Mouse (Mus musculus) thymus, adult 2 months (tissue): ENCODE measurements around the gene Abca17. TPM values are rescaled to one million over a fixed set of nuclear protein-coding genes. Genes with fewer than 3 reads are reported as not detected.

Experiments used
- DNase-seq: peaks from one replicate; pipeline ENCODE4 v3.0.0; 2021
- H3K27ac ChIP-seq: fragments of 200-500 bp; 2 replicates; pipeline ENCODE4 v1.5.1; 2012; ENCODE audit warnings: low read length, control low read depth; ENCODE audit not compliant: control insufficient read depth, insufficient read depth
- H3K27me3 ChIP-seq: fragments of 200-500 bp; 2 replicates; pipeline ENCODE4 v1.6.1; 2012; ENCODE audit warnings: mild to moderate bottlenecking, low read length, moderate library complexity, mixed read lengths; ENCODE audit not compliant: control insufficient read depth, insufficient read depth
- H3K36me3 ChIP-seq: fragments of 200-500 bp; 2 replicates; pipeline ENCODE4 v1.6.1; 2012; ENCODE audit warnings: mild to moderate bottlenecking, low read length, moderate library complexity; ENCODE audit not compliant: control insufficient read depth, insufficient read depth
- H3K4me1 ChIP-seq: fragments of 200-500 bp; replicated peaks from 2 replicates; pipeline ENCODE4 v1.6.1; 2012; ENCODE audit warnings: low read length; ENCODE audit not compliant: control insufficient read depth, insufficient read depth
- H3K4me3 ChIP-seq: fragments of 200-500 bp; 2 replicates; pipeline ENCODE4 v1.5.1; 2012; ENCODE audit warnings: mild to moderate bottlenecking, low read length, control low read depth, moderate library complexity; ENCODE audit not compliant: control insufficient read depth, insufficient read depth
- CTCF ChIP-seq: fragments of 200-500 bp; IDR thresholded peaks from 2 replicates; pipeline ENCODE4 v1.5.1; 2012; ENCODE audit warnings: mild to moderate bottlenecking, control low read depth, low read length, moderate library complexity, borderline replicate concordance; ENCODE audit not compliant: control insufficient read depth, poor library complexity, insufficient read depth; ENCODE audit errors: extremely low read depth
- POLR2A ChIP-seq: fragments of 200-500 bp; IDR thresholded peaks from 2 replicates; pipeline ENCODE4 v1.6.1; 2012; ENCODE audit warnings: mild to moderate bottlenecking, low read length, control low read depth, moderate library complexity; ENCODE audit not compliant: control insufficient read depth, poor library complexity, insufficient read depth; ENCODE audit errors: extremely low read depth
- WGBS: fragments of 180-500 bp; shearing (Covaris S2); methylation state at CpG from one replicate; pipeline ENCODE4 v1.1.7; 2018; 5-methylcytosine and 5-hydroxymethylcytosine counted together
- polyA plus RNA-seq: library from polyadenylated mRNA; depleted of rRNA; stranded (reverse); fragments of >200 nt; gene quantifications from 2 replicates; pipeline ENCODE4 v1.2.3, GENCODE M21; 2012

Gene Abca17
- polyA plus RNA-seq, 1 experiment, result 0.13 TPM

DNA sequence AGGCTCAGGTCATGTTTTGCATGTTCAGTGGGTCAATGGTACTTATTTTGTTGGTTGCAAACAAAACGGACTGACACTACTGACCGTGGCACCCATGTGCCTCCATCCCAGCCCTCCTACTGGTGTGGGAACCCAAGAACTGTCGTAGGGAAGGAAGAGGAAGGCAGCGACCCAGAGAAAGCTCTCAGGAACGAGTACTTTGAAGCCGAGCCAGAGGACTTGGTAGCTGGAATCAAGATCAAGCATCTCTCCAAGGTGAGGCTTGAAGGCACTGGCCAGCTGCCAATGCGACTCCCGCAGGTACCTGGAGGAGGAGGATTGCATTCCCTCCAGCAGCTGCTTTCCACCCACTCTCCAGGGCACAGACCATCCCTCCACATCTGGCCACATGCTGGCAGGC is 32.9 kb upstream of the Abca17 start:
- no peak for DNase-seq
- no peak overlapping the region for H3K27ac ChIP-seq
- no peak overlapping the region for H3K4me3 ChIP-seq
- 0 out of 2 replicates have a peak, but pooled peaks cover 3% of the 10 kb centered on the region for H3K36me3 ChIP-seq
- H3K4me1 ChIP-seq, result no peaks in the 10 kb centered on the region
- WGBS, result 96% methylated on average over 8 of the region's 8 CpGs
- no peaks in the 10 kb centered on the region for H3K27me3 ChIP-seq
- TF ChIP-seq POLR2A (no peak), CTCF (no peak)

DNA sequence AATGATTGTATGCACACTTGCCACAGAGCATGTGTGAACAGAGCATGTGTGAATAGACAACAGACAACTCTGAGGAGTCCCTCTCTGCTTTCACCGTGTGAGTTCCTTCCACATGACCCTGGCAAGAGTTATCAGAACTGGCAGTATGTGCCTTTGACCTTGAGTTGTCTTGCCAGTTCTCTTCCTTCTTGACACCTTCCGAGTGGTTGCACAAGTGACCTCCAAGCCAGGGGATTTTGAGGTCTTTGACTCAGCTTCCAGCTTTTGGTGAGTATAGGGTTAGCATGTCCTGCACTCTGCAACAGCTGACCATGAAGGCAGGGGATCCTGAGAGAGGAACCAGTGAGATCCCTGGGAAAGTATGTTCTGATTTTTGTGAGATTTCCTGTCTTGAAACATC is 27.6 kb upstream of the Abca17 start:
- H3K4me1 ChIP-seq, result no peaks in the 10 kb centered on the region
- no peak overlapping the region for H3K4me3 ChIP-seq
- DNase-seq, result no peak
- peaks cover 3% of the 10 kb centered on the region; the same call in 1 of the 2 replicates for H3K36me3 ChIP-seq
- WGBS, result 96% methylated on average over 2 of the region's 2 CpGs
- no peaks in the 10 kb centered on the region for H3K27me3 ChIP-seq
- no peak for TF ChIP-seq POLR2A
- no peak for TF ChIP-seq CTCF
- no peak overlapping the region for H3K27ac ChIP-seq

- 95% methylated on average over 6 of the region's 6 CpGs for WGBS
- no peak for TF ChIP-seq POLR2A
- no peak for TF ChIP-seq CTCF
- DNase-seq, result no peak
Measured at GRCm38 (mm10) chr17:24375886-24376285, 25.0 kb upstream of the Abca17 start.

GRCm38 (mm10) chr17:24375094-24375712 is 24.3 kb upstream of the Abca17 start:
- Histone ChIP-seq H3K4me3 (no peak overlapping the region), H3K27ac (no peak overlapping the region), H3K4me1 (no peaks in the 10 kb centered on the region; the same call in 1 of the 2 replicates), H3K36me3 (peaks cover 3% of the 10 kb centered on the region; the same call in 1 of the 2 replicates), H3K27me3 (no peaks in the 10 kb centered on the region)
- 87% methylated on average over 5 of the region's 5 CpGs for WGBS
- DNase-seq, result no peak
- no peak for TF ChIP-seq CTCF

More at GRCm38 (mm10) chr17:24375886-24376285, 25.0 kb upstream of the Abca17 start:
- Histone ChIP-seq H3K27me3 (no peaks in the 10 kb centered on the region), H3K36me3 (peaks cover 3% of the 10 kb centered on the region; the same call in 1 of the 2 replicates), H3K4me3 (no peak overlapping the region), H3K27ac (no peak overlapping the region), H3K4me1 (no peaks in the 10 kb centered on the region; the same call in 1 of the 2 replicates)

- no peak for DNase-seq
- Histone ChIP-seq H3K27me3 (no peaks in the 10 kb centered on the region), H3K4me1 (no peaks in the 10 kb centered on the region), H3K36me3 (0 out of 2 replicates have a peak, but pooled peaks cover 7% of the 10 kb centered on the region), H3K27ac (no peak overlapping the region), H3K4me3 (no peak overlapping the region)
- TF ChIP-seq CTCF (no peak), POLR2A (no peak)
- WGBS, result 95% methylated on average over 13 of the region's 13 CpGs
Measured at GRCm38 (mm10) chr17:24365863-24366262, 15.0 kb upstream of the Abca17 start.

DNA sequence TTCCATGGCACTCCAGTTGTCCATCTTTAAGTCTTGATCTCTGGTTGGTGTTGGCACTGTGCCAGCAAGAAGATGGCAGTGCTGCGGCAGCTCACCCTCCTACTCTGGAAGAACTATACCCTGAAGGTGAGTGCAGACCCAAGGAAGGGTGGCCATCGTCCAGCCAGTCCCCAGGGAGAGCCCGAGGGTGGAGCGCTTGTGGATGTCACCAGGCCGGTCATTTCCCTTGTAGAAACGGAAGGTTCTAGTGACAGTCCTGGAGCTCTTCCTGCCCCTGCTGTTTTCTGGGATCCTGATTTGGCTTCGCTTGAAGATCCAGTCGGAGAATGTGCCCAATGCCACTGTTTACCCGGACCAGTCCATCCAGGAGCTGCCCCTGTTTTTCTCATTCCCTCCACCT is 13.6 kb upstream of the Abca17 start:
- 96% methylated on average over 9 of the region's 9 CpGs for whole genome bisulfite sequencing

More for the DNA sequence above, 13.6 kb upstream of the Abca17 start:
- no peaks in the 10 kb centered on the region for H3K4me1 ChIP-seq
- no peaks in the 10 kb centered on the region for H3K27me3 ChIP-seq
- H3K27ac ChIP-seq, result no peak overlapping the region
- DNase-seq, result no peak
- TF ChIP-seq CTCF, result no peak
- TF ChIP-seq POLR2A, result no peak
- 0 out of 2 replicates have a peak, but pooled peaks cover 7% of the 10 kb centered on the region for H3K36me3 ChIP-seq
- no peak overlapping the region for H3K4me3 ChIP-seq
